Mouse (Mus musculus) spleen, adult 2 months (tissue): ENCODE data around the gene Pdss2. TPM values are rescaled to one million over a fixed set of nuclear protein-coding genes. Genes with fewer than 3 reads are reported as not detected.

ENCODE experiments used
- DNase-seq, 2 experiments: peaks; one replicate each; pipeline versions ENCODE4 v3.0.0 to v3.0.0-alpha.2; 2012 to 2021; ENCODE audit warnings: low spot score in 2 of 2, low read depth in 1 of 2
- H3K27ac ChIP-seq: fragments of 200-500 bp; 2 replicates; pipeline ENCODE4 v1.5.1; 2012; ENCODE audit warnings: low read length, inconsistent platforms; ENCODE audit not compliant: insufficient read depth
- H3K27me3 ChIP-seq: fragments of 200-500 bp; 2 replicates; pipeline ENCODE4 v1.6.1; 2012; ENCODE audit warnings: mild to moderate bottlenecking, moderate library complexity, low read length, inconsistent platforms; ENCODE audit not compliant: control insufficient read depth, insufficient read depth
- H3K36me3 ChIP-seq: fragments of 200-500 bp; 2 replicates; pipeline ENCODE4 v1.6.1; 2012; ENCODE audit warnings: mild to moderate bottlenecking, low read length, inconsistent platforms; ENCODE audit not compliant: control insufficient read depth, insufficient read depth
- H3K4me1 ChIP-seq: fragments of 200-500 bp; 2 replicates; pipeline ENCODE4 v1.6.1; 2011; ENCODE audit warnings: inconsistent platforms; ENCODE audit not compliant: control insufficient read depth, insufficient read depth, insufficient read length
- H3K4me3 ChIP-seq: fragments of 200-500 bp; 2 replicates; pipeline ENCODE4 v1.5.1; 2011; ENCODE audit warnings: mild to moderate bottlenecking, inconsistent platforms; ENCODE audit not compliant: insufficient read depth, insufficient read length; ENCODE audit errors: extremely low read depth
- CTCF ChIP-seq: fragments of 200-500 bp; IDR thresholded peaks from 2 replicates; pipeline ENCODE4 v1.5.1; 2011; ENCODE audit warnings: mild to moderate bottlenecking, inconsistent platforms; ENCODE audit not compliant: insufficient read depth, insufficient read length, insufficient replicate concordance; ENCODE audit errors: extremely low read depth
- POLR2A ChIP-seq: fragments of 200-500 bp; IDR thresholded peaks from 2 replicates; pipeline ENCODE4 v1.6.1; 2011; ENCODE audit warnings: low read depth, low read length, inconsistent platforms
- WGBS: fragments of 180-500 bp; shearing (Covaris S2); methylation state at CpG from one replicate; pipeline ENCODE4 v1.1.7; 2018; 5-methylcytosine and 5-hydroxymethylcytosine counted together
- polyA plus RNA-seq: library from polyadenylated mRNA; depleted of rRNA; stranded (reverse); fragments of >200 nt; gene quantifications from 2 replicates; pipeline ENCODE4 v1.2.3, GENCODE M21; 2012

The Pdss2 gene
- polyA plus RNA-seq, 1 experiment, result 4.6 TPM

DNA sequence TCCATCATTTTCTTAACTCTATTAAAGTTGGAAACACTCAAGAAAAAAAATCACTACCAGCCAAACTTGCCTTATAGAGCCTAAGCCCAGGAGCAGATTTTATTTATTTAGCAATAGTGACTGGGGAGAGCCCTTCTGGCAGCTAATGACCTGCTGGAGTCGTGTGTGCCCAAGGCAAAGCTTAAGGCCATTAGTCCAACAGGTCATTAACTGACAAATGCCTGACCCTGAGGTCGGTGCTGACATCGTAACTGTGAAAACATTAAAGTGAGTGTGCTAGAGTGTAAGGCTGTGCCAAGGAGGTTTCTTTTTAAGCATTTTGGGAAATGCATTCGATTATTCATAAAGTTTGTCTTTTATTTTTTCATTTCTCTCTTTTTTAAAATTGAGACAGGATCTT is 136.6 kb downstream of the Pdss2 start:
- no peaks in the 10 kb centered on the region for H3K27me3 ChIP-seq
- no peak for DNase-seq
- H3K36me3 ChIP-seq, result no peaks in the 10 kb centered on the region
- no peaks in the 10 kb centered on the region for H3K4me1 ChIP-seq
- H3K27ac ChIP-seq, result no peak overlapping the region
- TF ChIP-seq POLR2A (no peak), CTCF (no peak)
- 85% methylated on average over 4 of the region's 4 CpGs for WGBS
- no peak overlapping the region for H3K4me3 ChIP-seq

DNA sequence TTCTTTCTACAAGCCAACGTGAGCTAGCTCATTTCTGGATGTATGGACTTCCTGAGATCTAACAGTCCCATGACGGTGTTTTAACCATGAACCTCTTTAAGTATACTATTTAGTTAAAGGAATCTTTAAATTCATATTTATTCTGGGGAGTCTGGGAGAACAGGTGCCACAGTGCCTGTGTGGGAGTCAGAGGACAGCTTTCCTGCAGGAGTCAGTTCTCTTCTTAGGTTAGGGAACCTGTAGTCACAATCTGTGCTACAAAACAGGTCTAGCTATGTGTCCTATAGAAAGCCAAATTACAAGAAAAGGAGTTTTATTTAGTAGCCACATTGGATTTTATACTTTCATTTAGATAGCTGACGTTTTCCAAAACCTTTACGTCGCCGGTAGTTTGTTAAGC is 141.7 kb downstream of the Pdss2 start:
- no peak for TF ChIP-seq POLR2A
- TF ChIP-seq CTCF, result no peak
- 92% methylated on average over 6 of the region's 6 CpGs for WGBS
- H3K27ac ChIP-seq, result no peak overlapping the region
- no peak for DNase-seq
- H3K36me3 ChIP-seq, result no peaks in the 10 kb centered on the region
- H3K4me1 ChIP-seq, result no peaks in the 10 kb centered on the region
- no peak overlapping the region for H3K4me3 ChIP-seq
- H3K27me3 ChIP-seq, result no peaks in the 10 kb centered on the region

GRCm38 (mm10) chr10:43363431-43363851 is 142.2 kb downstream of the Pdss2 start:
- H3K4me3 ChIP-seq, result no peak overlapping the region
- no peaks in the 10 kb centered on the region for H3K4me1 ChIP-seq
- TF ChIP-seq POLR2A (no peak), CTCF (no peak)
- no peaks in the 10 kb centered on the region for H3K36me3 ChIP-seq
- no peak overlapping the region for H3K27ac ChIP-seq
- 91% methylated on average over 5 of the region's 5 CpGs for WGBS
- H3K27me3 ChIP-seq, result no peaks in the 10 kb centered on the region
- no peak for DNase-seq

- Histone ChIP-seq H3K36me3 (no peaks in the 10 kb centered on the region), H3K27ac (no peak overlapping the region), H3K4me1 (no peaks in the 10 kb centered on the region), H3K4me3 (no peak overlapping the region), H3K27me3 (no peaks in the 10 kb centered on the region)
- no peak for DNase-seq
- WGBS, result 99% methylated on average over 4 of the region's 4 CpGs
- TF ChIP-seq POLR2A (no peak), CTCF (no peak)
Observed at GRCm38 (mm10) chr10:43365909-43366308, 144.6 kb downstream of the Pdss2 start.

DNA sequence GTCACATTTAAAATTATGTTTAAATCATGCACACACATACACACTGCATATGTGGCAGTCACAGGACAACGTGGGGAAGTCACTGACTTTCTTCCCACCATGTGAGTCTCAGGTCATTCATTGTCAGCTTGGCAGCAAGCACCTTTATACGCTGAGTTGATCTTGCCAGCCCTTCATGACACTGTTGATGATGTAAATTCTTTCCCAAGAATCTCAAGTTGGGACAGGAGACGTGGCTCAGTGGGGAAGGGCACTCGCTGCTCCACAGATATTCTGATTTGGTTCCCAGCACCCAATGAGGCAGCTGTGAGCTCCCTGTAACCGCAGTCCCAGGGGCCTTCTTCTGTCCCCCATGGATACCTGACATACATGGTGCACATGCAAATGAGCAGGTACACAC is 147.3 kb downstream of the Pdss2 start:
- no peaks in the 10 kb centered on the region for H3K36me3 ChIP-seq
- TF ChIP-seq POLR2A (no peak), CTCF (no peak)
- DNase-seq, result no peak
- H3K4me1 ChIP-seq, result no peaks in the 10 kb centered on the region; the same call in 1 of the 2 replicates
- H3K27ac ChIP-seq, result no peak overlapping the region
- 91% methylated on average over 5 of the region's 5 CpGs for WGBS
- H3K4me3 ChIP-seq, result no peak overlapping the region
- no peaks in the 10 kb centered on the region for H3K27me3 ChIP-seq

GRCm38 (mm10) chr10:43372315-43372714 is 151.0 kb downstream of the Pdss2 start:
- no peaks in the 10 kb centered on the region for H3K36me3 ChIP-seq
- no peaks in the 10 kb centered on the region; the same call in 1 of the 2 replicates for H3K4me1 ChIP-seq
- 12% methylated on average over 7 of the region's 7 CpGs for WGBS
- H3K4me3 ChIP-seq, result peak overlapping the region; percentile 36; the same call in 1 of the 2 replicates
- TF ChIP-seq POLR2A, result no peak
- no peak for TF ChIP-seq CTCF
- H3K27ac ChIP-seq, result no peak overlapping the region
- DNase-seq, result peak in 1 of 2 experiments; percentile 54
- no peaks in the 10 kb centered on the region for H3K27me3 ChIP-seq

- H3K4me3 ChIP-seq, result no peak overlapping the region
- H3K36me3 ChIP-seq, result no peaks in the 10 kb centered on the region
- DNase-seq, result no peak
- H3K27ac ChIP-seq, result no peak overlapping the region
- H3K4me1 ChIP-seq, result no peaks in the 10 kb centered on the region; the same call in 1 of the 2 replicates
- TF ChIP-seq POLR2A (no peak), CTCF (no peak)
- WGBS, result 96% methylated on average over 9 of the region's 9 CpGs
- H3K27me3 ChIP-seq, result no peaks in the 10 kb centered on the region
Observed at GRCm38 (mm10) chr10:43373035-43373434, 151.7 kb downstream of the Pdss2 start.
